Mouse (Mus musculus) heart, adult 8-10 months (tissue): Measurements from ENCODE around the gene Emx2. TPM values are rescaled to one million over a fixed set of nuclear protein-coding genes. Genes with fewer than 3 reads are reported as not detected.

Experiments used
- DNase-seq: peaks from one replicate; pipeline ENCODE4 v3.0.0; 2022; ENCODE audit warnings: low spot score
- total RNA-seq, 4 experiments: library from RNA; stranded (reverse); gene quantifications; 2 replicates each; pipeline ENCODE4 v1.2.4; 2022

The Emx2 gene
- not detected for total RNA-seq

DNA sequence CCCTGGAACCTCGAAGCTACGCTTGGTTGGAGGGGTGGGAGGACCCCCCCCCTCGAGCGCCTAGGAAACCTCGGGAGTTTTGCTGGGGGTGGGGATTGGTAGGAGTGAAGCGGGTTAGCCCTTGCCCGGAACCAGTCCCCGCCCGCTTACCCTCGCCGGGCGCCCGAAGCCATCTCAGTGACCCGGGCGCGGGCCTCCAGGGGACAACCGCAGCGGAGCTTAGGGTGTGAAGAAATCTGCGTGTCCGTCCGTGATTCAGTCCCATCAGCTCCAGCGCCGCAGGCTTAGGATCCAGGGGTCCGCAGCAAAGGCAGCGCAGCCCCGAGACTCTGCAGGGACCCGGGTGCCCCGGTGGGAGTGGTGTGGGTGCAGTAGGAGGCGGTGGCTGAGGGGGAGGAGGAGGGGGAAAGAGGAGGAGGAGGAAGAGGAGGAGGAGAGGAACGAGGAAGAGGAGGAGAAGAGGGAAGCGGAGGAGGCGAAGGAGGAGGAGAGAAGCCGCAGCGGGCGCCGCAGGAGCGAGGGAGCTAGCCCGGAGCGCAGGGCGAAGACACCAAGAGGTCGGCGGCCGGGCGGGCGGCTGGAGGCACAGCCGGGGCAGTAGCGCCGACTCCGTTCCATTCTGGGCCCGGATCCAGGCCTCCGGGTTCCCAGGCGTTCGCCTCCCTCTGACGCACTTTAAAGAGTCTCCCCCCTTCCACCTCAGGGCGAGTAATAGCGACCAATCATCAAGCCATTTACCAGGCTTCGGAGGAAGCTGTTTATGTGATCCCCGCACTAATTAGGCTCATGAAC, at the start of gene Emx2:
TSS of gene Emx2 (plus strand) at position 422 of the 792 bp plus-strand sequence.
- DNase-seq = no peak

DNA sequence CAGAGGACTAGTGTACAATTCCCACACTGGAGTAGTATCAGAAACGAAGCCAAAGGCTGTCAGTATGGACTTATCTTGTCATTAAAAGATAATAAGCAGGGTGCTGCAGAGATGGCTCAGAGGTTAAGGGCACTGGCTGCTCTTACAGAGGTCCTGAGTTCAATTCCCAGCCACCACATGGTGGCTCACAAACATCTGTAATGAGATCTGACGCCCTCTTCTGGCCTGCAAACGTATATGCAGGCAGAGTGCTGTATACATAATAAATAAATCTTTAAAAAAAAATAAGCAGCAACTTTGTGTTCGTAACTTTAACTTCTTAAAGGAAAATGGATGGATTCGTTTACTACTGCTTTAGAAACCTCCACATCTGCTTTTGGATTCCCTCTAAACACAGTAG, 44.0 kb upstream of the Emx2 start:
- DNase-seq = no peak

DNA sequence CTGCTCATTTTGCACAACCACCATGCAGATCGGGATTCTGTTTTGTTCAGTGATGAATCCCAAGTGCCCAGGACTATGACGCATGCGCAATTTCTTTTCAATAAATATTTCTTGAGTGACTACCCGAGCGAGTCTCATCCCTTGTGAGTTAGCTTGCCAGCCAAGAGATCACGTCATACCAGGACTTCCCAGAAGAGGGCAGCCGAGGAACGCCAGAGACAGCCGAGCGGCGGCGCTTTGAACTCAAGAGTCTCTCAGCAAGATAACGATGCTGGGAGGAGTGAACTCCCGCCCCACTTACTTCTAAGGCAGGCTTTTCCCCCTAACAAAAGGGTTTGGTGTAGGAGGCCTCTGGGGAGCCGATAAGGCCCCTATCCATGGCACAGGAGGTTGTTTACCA, 40.1 kb upstream of the Emx2 start:
- peak; percentile 73 for DNase-seq

DNA sequence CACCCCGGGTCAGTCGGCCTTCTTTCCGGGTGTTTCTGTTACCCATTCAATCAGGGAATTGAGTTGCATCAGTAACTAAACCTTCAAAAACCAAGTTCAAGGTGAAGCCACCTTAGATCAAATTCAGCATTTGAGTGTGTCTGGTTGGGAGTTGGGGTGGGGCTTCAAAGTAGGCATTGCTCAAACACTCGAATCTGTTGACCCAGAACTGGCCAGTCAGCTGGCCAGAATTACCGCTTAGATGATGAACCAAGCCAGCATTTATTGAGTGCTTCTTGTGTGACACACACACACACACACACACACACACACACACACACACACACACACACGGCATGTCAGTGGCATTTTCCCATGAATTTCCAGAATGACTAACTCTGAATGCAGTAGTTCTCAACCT, 39.5 kb upstream of the Emx2 start:
- no peak for DNase-seq

DNA sequence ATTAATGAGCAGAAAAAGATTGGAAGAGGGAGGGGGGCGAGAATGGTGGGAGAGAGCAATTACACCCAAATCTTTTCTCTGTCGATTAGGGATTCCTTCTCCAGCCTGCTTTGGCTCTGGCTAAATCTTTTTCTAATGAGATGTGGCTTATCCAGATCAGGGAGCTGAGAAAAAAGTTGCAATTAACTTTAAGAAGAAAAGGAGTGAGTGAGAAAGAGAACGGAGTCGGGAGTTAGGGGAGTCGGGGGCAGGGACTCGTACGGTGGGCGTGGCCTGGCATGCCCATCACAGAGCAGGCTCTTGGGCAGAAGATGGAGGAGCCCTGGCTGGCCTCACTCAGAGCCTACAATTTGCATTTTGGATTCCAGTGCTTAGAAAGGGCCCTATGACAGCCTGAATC, 35.8 kb upstream of the Emx2 start:
- DNase-seq = no peak

DNA sequence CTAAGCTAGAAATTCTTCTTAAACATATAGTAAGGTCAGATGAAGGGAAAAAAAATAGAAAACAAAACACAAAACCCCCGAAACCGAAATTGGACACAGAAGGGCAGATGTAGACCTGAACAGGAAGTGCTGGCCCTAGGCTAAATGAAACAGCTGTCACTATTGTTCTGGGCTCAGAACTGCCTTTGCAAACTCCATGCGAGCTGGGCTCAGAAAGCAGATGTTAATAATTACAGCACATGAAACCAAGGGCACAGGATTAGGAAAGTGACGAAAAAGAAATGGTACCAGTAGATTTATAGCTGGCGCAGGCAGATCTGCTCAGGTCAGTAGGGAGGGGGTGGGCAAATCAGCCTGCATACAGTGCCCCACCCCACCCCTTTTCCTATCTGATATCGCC, 34.5 kb upstream of the Emx2 start:
- DNase-seq = no peak

DNA sequence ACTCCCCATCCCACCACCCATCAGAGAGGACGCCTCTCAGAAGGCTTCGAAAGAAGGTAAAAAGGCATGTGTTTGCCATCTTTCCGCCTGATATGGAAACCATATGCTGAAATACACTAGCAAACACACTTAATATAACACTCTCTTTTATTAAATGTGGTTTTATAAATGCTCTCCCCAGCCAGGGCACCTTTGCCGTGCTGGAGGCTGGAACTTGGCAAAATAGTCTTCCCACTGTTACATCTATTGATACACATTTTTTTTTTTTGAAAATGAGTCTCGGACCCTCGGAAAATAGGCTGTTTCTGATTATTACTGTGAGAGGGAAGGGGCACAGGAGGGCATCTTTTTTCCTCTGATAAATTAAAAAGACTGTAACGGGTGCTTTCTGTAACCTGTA, 33.2 kb upstream of the Emx2 start:
- no peak for DNase-seq

DNA sequence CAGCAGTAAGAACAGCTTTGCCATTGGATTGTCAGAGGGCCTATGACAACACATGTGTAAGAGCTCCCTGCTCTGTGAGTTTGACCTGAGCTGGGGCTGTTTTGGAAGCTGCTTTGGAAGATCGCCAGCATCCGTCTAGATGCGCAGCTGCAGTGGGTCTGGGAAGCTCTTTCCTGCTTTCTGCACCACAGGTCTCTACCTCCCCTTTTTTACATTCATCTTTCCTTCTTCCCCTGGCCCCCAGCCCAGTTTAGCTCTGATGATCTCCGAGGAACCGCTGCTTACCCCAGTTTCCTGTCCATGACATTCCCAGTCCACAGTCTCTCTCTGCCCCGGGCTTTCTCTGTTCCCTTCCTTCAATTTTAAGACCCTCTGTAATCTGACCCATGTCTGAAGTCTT, 25.9 kb upstream of the Emx2 start:
- DNase-seq = no peak

DNA sequence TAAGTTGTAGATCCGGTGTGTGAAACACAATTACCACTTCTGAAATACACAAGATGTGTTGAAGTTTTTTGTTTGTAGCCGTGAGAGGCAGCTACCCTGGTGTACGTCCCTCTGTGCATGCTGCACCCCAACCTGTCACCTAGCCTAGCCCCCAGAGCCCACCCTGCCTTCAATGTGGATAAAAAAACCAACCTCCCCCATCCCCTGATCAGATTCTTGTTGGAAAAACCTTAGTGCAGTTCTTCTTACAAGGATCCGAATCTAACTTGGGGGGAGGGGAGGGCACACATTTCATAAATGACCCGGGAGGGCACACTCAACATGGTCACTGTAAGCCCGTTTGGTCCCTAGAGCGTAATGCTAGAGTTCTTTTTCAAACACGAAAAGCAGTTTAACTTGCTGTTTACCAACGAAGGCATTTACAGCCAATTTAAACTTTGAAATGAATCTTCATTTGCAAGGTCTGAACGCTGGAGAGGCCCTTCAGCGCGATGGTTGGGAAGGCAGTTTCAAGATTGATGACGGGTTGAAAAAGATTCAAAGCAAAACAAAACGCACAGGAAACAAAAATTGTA, 7.5 kb upstream of the Emx2 start:
- DNase-seq = no peak

DNA sequence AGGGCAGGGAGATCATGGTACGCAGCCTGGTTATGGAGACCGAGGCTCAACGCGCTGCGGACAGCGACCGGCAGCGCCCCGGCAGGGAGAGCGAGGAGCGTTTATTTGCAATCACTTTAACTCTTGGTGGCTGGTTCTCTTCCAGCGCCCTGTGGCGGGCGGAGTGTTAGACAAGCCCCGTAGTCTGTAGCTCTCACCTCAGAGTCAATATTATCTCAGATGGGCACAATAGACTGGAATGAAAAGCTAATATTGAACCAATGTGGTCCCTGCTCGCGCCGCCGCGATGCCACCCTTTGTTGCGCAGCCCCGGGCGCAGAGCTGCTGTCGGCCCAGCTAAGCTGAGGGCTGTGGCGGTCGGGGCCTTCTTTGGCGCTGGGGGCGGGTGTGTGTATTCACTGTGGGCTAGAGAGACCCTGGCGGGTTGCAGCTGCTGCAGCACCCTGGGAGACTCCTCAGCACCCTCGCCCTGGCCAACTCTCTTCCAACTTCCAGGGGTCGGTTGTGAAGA, 6.7 kb upstream of the Emx2 start:
- DNase-seq = no peak

DNA sequence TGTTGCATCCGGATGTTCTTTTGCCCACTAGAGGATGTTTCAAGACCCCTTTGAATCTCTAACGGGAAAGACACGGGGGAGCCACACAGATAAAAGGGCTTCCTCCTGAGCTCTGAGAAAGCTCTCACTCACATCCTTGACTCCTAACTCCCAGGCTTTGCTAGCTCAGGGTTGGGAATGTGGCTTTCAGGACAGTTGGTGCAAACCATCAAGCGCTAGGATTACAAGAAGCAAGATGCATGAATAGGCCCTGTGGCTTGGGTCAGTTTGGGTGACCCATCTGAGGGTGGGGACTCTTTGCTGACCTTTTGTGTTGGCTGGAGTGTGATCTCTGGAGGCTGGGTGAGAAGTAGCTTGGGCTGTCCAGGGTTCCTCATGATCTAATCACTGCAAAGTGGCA, 5.9 kb upstream of the Emx2 start:
- DNase-seq = no peak

DNA sequence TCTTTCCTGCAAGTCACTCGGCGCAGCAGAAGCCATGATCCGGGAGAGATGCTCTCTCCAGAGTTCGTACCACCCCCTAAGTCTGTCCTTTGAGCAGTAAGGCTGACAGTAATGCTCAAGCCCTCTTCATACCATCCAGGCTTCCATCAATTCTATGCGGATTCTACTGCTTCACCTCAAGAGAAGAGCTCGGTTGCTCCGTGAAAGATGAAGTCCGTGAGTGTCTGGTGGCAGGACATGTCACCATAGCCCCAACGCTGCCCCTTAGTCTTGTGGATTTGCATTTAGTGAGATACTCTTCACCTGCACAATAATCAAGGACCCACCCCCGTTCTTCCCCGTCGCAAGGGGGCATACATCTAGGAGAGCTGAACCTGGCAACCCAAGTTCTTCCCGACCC, 4.6 kb upstream of the Emx2 start:
- DNase-seq = no peak

DNA sequence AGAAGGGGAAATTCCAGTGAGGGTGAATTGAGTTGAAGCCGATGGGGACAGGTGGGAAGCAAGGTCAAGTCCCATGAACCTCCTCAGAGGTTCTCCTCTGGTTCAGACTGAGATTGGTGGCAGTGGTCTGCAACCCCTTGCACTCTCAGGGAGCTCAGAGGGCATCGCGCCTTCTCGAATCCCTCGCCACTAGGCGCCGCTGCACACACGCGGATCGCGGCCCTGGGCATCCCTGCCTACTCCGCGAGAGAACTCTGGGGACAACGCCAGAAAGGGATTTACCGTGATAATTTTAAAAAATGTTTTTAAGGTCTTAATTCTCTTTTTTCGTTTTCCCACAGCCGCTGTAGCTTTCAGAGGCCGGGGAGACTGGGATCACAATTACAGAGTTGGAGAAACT, 4.0 kb upstream of the Emx2 start:
- DNase-seq = peak; percentile 60

DNA sequence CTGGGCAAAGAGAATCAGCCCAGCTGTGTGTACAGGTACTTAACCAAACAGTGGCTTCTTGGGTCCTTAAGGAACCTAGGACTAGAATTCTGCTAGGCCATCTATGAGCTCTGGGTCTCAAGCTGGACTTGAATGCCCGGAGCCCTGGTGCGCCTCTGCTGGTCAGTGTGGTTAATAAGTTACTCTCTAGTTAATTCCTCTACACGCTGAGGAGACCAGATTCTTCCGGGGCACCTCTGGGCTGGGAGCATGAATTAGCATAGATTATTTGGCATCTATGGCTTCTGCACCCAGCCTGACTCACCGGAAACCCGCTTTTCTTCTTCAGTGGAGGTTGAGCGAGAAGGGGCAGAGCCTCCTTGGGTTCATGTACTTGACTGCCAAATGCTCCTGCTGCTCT, 2.5 kb upstream of the Emx2 start:
- DNase-seq = no peak

DNA sequence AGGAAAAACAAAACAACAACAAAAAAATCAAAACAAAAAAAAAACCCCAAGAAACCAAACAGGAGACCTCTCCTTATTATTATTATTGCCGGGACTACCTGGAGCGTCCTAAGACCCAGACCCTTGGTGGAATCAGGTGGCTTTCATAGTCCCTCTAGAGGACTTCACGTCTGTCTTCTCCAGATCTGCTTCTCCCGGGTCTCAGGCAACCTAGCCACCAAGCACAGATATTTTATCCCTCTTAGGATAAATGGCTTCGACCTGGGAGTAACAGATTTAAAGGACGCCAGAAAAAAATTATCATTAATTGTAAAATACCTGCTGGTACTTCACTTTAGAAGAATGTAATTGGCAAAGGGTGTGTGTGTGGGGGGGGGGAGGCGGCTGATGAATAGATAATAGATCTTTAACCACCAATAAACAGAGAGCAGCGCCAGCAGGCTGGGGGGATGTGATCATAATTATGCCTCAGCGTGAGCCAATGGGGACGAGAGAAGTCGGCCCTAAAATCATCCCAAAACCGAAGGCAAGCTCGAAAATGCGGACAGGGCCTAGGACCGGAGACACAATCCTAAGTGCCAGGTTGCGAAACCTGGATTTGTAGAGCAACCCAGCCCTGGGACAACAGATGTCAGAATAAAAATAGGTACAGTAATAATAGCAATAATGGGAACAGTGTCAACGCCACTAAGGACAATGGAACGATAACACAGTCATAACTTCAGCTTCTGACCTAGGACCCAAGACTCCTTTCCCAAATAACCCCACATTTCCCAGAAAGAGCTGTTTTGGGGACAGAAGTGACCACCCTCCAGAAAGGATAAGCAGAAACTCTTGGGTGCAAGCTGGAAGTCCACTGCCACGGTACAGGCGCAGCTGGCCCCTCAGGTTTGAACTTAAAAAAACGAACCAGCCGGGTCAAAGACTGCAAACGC, 894 bp upstream of the Emx2 start:
- no peak for DNase-seq

DNA sequence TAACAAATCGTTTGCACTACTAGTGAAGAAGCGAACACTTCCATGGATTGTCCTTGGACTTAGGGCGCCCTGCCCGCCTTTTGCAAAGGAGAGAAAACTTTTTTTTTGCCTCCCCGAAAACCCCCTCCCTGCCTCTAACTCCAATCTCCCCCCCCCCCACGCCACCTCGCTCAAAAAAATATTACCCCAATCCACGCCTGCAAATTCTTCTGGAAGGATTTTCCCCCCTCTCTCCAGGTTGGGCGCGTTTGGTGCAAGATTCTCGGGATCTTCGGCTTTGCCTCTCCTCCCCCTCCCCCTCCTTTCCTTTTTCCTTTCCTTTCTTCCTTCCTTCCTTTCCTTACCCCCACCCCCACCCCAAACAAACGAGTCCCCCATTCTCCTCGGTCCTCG, 567 bp downstream of the Emx2 start:
- DNase-seq = no peak

DNA sequence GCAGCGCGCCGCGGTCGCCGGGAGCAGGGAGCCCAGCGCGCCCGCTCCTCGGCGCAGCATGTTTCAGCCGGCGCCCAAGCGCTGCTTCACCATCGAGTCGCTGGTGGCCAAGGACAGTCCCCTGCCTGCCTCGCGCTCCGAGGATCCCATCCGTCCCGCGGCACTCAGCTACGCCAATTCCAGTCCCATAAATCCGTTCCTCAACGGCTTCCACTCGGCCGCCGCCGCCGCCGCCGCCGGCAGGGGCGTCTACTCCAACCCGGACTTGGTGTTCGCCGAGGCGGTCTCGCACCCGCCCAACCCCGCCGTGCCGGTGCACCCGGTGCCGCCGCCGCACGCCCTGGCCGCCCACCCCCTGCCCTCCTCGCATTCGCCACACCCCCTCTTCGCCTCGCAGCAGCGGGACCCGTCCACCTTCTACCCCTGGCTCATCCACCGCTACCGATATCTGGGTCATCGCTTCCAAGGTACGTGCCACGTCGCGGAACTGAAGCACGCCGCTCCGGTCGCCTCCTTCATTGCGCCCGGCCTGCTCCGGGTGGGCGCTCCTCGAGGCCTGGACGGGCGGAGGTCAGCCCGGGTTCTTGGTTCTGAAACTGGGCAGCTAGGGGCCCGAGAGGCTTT, 1.1 kb downstream of the Emx2 start:
- no peak for DNase-seq

DNA sequence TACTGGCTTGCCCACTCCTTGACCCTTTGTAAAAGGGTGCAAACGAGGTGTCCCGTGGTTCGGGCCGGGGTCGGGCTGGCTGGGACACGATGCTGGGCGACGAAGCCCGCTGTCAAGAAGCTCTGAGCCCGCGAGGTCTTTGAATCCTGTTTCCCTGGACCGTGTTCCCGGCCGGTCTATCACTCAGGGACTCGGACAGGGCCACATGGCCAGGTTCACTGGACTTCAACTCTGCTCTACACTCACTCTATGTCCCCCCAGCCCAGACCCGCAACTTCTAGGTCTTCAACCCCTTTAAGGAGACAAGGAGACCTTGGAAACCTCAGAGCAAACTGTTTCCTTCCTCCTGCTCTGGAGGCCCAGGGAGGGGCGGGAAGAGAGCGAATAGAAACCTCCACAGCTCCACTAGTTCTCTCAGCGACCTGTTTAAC, 1.7 kb downstream of the Emx2 start:
- DNase-seq = no peak

DNA sequence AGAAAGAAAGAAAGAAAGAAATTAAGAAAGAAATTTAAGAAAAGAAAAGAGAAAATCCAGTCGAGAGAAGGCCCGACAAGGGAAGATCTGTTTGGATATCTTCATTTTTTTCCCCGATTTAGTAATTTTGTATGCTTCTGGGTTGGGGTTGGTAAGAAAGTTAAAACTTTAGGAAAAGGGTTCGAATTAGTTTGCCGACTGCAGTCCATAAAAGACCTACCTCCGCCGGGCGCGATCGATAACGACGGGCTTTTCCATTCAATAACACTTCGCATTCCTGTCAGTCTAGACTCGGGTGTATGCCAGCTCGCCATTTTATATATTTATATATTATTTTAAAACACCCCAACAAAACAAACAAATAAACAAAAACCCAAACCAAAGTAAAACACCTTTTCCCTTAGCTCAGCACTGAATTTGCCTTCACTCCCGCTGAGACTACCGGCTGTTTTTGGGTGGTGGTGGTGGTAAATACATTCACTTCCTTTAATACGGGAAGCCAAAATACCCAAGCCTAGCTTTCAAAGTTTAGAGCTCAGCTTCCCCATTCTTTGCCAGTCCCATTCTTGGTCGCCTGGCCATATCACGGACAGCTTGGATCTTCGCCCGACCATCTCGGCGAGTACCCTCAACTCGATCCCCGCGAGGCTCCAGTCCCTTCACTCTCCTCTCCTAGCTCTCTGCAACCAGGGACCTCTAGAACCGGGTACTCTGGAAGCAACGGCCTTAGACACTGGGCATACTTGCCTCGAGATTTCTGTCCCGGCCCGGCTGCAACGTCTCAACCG, 2.4 kb downstream of the Emx2 start:
- no peak for DNase-seq

DNA sequence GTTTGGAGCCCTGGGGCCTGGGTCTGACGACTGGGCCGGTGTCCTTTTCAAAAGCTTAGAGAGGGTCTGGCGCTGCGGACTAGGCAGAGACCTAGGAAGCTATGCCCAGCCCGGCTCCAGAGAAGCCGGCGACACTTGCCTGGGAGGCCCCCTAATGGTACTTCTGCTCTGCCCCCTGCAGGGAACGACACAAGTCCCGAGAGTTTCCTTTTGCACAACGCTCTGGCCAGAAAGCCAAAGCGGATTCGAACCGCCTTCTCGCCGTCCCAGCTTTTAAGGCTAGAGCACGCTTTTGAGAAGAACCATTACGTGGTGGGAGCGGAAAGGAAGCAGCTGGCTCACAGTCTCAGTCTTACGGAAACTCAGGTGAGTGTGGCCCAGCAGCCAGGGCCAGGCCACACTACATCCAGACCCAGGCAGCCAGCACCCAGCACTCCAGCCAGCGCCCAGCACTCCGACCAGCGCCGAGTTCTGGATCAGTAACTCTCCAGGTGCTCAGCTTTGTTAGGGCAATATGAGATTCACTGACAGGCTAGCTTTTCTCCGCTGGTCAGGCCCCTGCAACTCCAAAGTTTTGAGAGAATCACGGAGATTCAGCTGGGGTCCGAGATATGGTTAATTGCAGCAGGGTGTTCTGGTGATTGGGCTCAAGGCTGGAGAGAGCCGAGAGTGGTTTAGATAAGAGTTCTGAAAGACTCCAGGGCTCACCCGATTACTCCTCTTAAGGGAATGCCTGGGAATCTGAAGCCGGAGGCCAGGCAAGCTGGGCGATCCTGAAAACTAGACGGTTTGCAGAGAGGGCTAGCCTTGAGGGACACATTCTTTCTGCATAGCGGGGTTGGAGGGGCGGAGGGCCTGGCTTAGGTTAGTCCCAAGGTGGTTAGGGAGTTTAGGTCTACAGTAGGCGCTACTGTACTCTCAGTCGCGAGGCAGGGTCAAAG, 3.6 kb downstream of the Emx2 start:
- no peak for DNase-seq
